Mouse (Mus musculus): ENCODE measurements at regions not wholly inside any gene's neighbourhood (a gene's known extent, or its start where the extent isn't known, plus 50 kb on each side); places are given as distances from the start of the nearest gene placed in this dataset.

- TF ChIP-seq POLR2A (IDR thresholded peaks at IDR 0.05; ENCODE audit: insufficient read length, low read depth): no peak
- no peak for TF ChIP-seq MAX (IDR thresholded peaks at IDR 0.05; ENCODE audit: low read depth)
- TF ChIP-seq POLR2AphosphoS2 (IDR thresholded peaks at IDR 0.05; ENCODE audit: insufficient read length, low read depth): no peak
- no peak for TF ChIP-seq MYOD1 (IDR thresholded peaks at IDR 0.05; ENCODE audit: control insufficient read depth in 1 of 3, insufficient read length in 2 of 3, low read depth in 2 of 3)
- no peak for TF ChIP-seq TCF12 (IDR thresholded peaks at IDR 0.05; ENCODE audit: insufficient read depth, poor library complexity, severe bottlenecking)
- TF ChIP-seq CEBPB (IDR thresholded peaks at IDR 0.05; ENCODE audit: insufficient read depth, poor library complexity, severe bottlenecking): no peak
- no peak for TF ChIP-seq USF1 (IDR thresholded peaks at IDR 0.05; ENCODE audit: low read depth)
- TF ChIP-seq E2F4 (IDR thresholded peaks at IDR 0.05; ENCODE audit: insufficient read depth): no peak
- no peak for TF ChIP-seq MYOG (IDR thresholded peaks at IDR 0.05; ENCODE audit: control insufficient read depth in 1 of 3, insufficient read depth in 1 of 3, insufficient read length in 2 of 3, low read depth in 2 of 3)
- TF ChIP-seq TCF3 (IDR thresholded peaks at IDR 0.05; ENCODE audit: insufficient read length, low read depth): no peak
- no peak for TF ChIP-seq SRF (IDR thresholded peaks at IDR 0.05; ENCODE audit: control insufficient read depth, insufficient read length, low read depth)
- TF ChIP-seq REST (IDR thresholded peaks at IDR 0.05; ENCODE audit: insufficient read depth, insufficient read length): no peak
Measured at GRCm38 (mm10) chr4:55689479-55689878, 157.2 kb upstream of the Klf4 start.

Measured in myocyte (in vitro differentiated cells).